Mouse (Mus musculus): ENCODE measurements around the gene Tmem97. TPM values are rescaled to one million over a fixed set of nuclear protein-coding genes. Genes with fewer than 3 reads are reported as not detected.
"Not testable (repeated sequence)": the region's sequence is repeated elsewhere in the genome, so short reads cannot be mapped to it uniquely, and the experiment has no call there.

Tmem97 gene
- polyA plus RNA-seq, 1 experiment from 2014 or later: 59.1 TPM

- DNase-seq (ENCODE audit: low spot score): no peak
Observed at GRCm38 (mm10) chr11:78551059-78551398, 452 bp upstream of the Tmem97 start.

GRCm38 (mm10) chr11:78549491-78549987 is 1.0 kb downstream of the Tmem97 start:
- DNase-seq (ENCODE audit: low spot score): no peak

- DNase-seq (ENCODE audit: low spot score): no peak
Observed at GRCm38 (mm10) chr11:78547718-78548460, 2.7 kb downstream of the Tmem97 start.

- no peak for DNase-seq (ENCODE audit: low spot score)
Observed at GRCm38 (mm10) chr11:78545181-78545580, 5.4 kb downstream of the Tmem97 start.

GRCm38 (mm10) chr11:78544449-78545111 is 6.0 kb downstream of the Tmem97 start:
- no peak for DNase-seq (ENCODE audit: low spot score)

GRCm38 (mm10) chr11:78540358-78540757 is 10.2 kb downstream of the Tmem97 start:
- DNase-seq (ENCODE audit: low spot score): no peak

GRCm38 (mm10) chr11:78536690-78537084 is 13.9 kb downstream of the Tmem97 start:
- no peak for DNase-seq (ENCODE audit: low spot score)

- DNase-seq (ENCODE audit: low spot score): peak; percentile 100
Observed at GRCm38 (mm10) chr11:78536080-78536689, 14.4 kb downstream of the Tmem97 start, which contains the start of the genes Tnfaip1 and Ift20. Gene Tnfaip1, minus strand, starts transcription at chr11:78536332. Gene Ift20, plus strand, starts transcription at chr11:78536361.

GRCm38 (mm10) chr11:78535376-78536079 is 15.0 kb downstream of the Tmem97 start:
- peak; percentile 19 for DNase-seq (ENCODE audit: low spot score)

- DNase-seq (ENCODE audit: low spot score): no peak
Observed at GRCm38 (mm10) chr11:78534516-78534915, 16.1 kb downstream of the Tmem97 start.

GRCm38 (mm10) chr11:78531515-78531914 is 19.1 kb downstream of the Tmem97 start:
- not testable (repeated sequence) for DNase-seq (ENCODE audit: low spot score)

GRCm38 (mm10) chr11:78531046-78531445 is 19.5 kb downstream of the Tmem97 start:
- no peak for DNase-seq (ENCODE audit: low spot score)

GRCm38 (mm10) chr11:78530001-78530400 is 20.6 kb downstream of the Tmem97 start:
- DNase-seq (ENCODE audit: low spot score): no peak

- no peak for DNase-seq (ENCODE audit: low spot score)
Observed at GRCm38 (mm10) chr11:78528714-78529113, 21.9 kb downstream of the Tmem97 start.

GRCm38 (mm10) chr11:78524838-78525237 is 25.7 kb downstream of the Tmem97 start:
- no peak for DNase-seq (ENCODE audit: low spot score)

- DNase-seq (ENCODE audit: low spot score): no peak
Observed at GRCm38 (mm10) chr11:78523241-78523955, 27.2 kb downstream of the Tmem97 start.

GRCm38 (mm10) chr11:78522481-78522997 is 28.0 kb downstream of the Tmem97 start:
- DNase-seq (ENCODE audit: low spot score): peak; percentile 30

- no peak for DNase-seq (ENCODE audit: low spot score)
Observed at GRCm38 (mm10) chr11:78521880-78522279, 28.7 kb downstream of the Tmem97 start.

GRCm38 (mm10) chr11:78518931-78519330 is 31.6 kb downstream of the Tmem97 start:
- DNase-seq (ENCODE audit: low spot score): no peak

GRCm38 (mm10) chr11:78515549-78516325 is 34.8 kb downstream of the Tmem97 start:
- no peak for DNase-seq (ENCODE audit: low spot score)

Measured in thymus, postnatal 0 days (tissue).